Mouse (Mus musculus) kidney, embryonic 16.5 days (tissue): ENCODE data around the gene Csrp1. TPM values are rescaled to one million over a fixed set of nuclear protein-coding genes. Genes with fewer than 3 reads are reported as not detected.

Experiments
- ATAC-seq: fragments of 200-750 bp; cut with Nextera tagmentation; 2 replicates; pipeline ENCODE4 v1.8.0; 2017; ENCODE audit warnings: moderate TSS enrichment; ENCODE audit not compliant: low FRiP score, low TSS enrichment
- H3K27ac ChIP-seq: fragments of 300-500 bp; sonication (generic); 2 replicates; pipeline ENCODE4 v1.5.1; 2014; ENCODE audit warnings: low read length
- H3K27me3 ChIP-seq: fragments of 300-500 bp; sonication (generic); 2 replicates; pipeline ENCODE4 v1.6.1; 2014; ENCODE audit warnings: low read length, control low read depth, mixed read lengths; ENCODE audit not compliant: insufficient read depth
- H3K36me3 ChIP-seq: fragments of 300-500 bp; sonication (generic); 2 replicates; pipeline ENCODE4 v1.6.1; 2014; ENCODE audit warnings: low read length, control low read depth, mixed read lengths; ENCODE audit not compliant: insufficient read depth
- H3K4me1 ChIP-seq: fragments of 300-500 bp; sonication (generic); 2 replicates; pipeline ENCODE4 v1.6.1; 2014; ENCODE audit warnings: low read length, control low read depth, mixed read lengths; ENCODE audit not compliant: insufficient read depth
- H3K4me2 ChIP-seq: fragments of 300-500 bp; sonication (generic); replicated peaks from 2 replicates; pipeline ENCODE4 v1.6.1; 2014; ENCODE audit warnings: low read depth, low read length
- H3K4me3 ChIP-seq: fragments of 300-500 bp; sonication (generic); 2 replicates; pipeline ENCODE4 v1.5.1; 2014; ENCODE audit warnings: mild to moderate bottlenecking, low read length
- H3K9ac ChIP-seq: fragments of 300-500 bp; sonication (generic); replicated peaks from 2 replicates; pipeline ENCODE4 v1.6.1; 2014; ENCODE audit warnings: low read length
- H3K9me3 ChIP-seq: fragments of 300-500 bp; sonication (generic); 2 replicates; pipeline ENCODE4 v1.6.1; 2016; ENCODE audit warnings: low read length, control low read depth
- WGBS: fragments of 180-500 bp; shearing (Covaris S2); extraction: QIAGEN DNeasy Blood & Tissue Kit; methylation state at CpG from one replicate; pipeline ENCODE4 v1.1.7; 2014; 5-methylcytosine and 5-hydroxymethylcytosine counted together
- polyA plus RNA-seq: library from polyadenylated mRNA; unstranded; fragments of >200 nt; fragmentation: Nextera tagmentation; extraction: Ambion mirVana; gene quantifications from 2 replicates; pipeline ENCODE4 v1.2.1, GENCODE M21; 2015

The Csrp1 gene
- polyA plus RNA-seq, 1 experiment from 2014 or later: 157 TPM

GRCm38 (mm10) chr1:135763503-135764205, 43.8 kb downstream of the Csrp1 start:
- ATAC-seq: peak; percentile 22
- Histone ChIP-seq H3K36me3 (peaks cover 6% of the 10 kb centered on the region; the same call in 1 of the 2 replicates), H3K9ac (no peak overlapping the region), H3K4me2 (no peak overlapping the region), H3K27me3 (no peaks in the 10 kb centered on the region), H3K4me3 (no peak overlapping the region), H3K4me1 (peaks cover 51% of the 10 kb centered on the region), H3K9me3 (no peaks in the 10 kb centered on the region), H3K27ac (peak overlapping the region; percentile 10)
- 47% methylated on average over 9 of the region's 9 CpGs for WGBS

- peak overlapping the region; percentile 10 for H3K27ac ChIP-seq
- peaks cover 57% of the 10 kb centered on the region for H3K4me1 ChIP-seq
- 26% methylated on average over 2 of the region's 2 CpGs for whole genome bisulfite sequencing
Observed at GRCm38 (mm10) chr1:135764206-135764528, 44.3 kb downstream of the Csrp1 start.

GRCm38 (mm10) chr1:135765645-135766591, 46.1 kb downstream of the Csrp1 start, which contains the start of gene Phlda3:
TSS of gene Phlda3 (plus strand) at chr1:135766119.
- no peaks in the 10 kb centered on the region for H3K9me3 ChIP-seq
- peak within 1 kb of the TSS; percentile 85 for H3K27ac ChIP-seq
- peaks cover 68% of the 10 kb centered on the region for H3K4me1 ChIP-seq
- peak within 1 kb of the TSS; percentile 96 for H3K9ac ChIP-seq
- H3K4me2 ChIP-seq: peak within 1 kb of the TSS; percentile 84
- ATAC-seq: peak; percentile 84
- H3K27me3 ChIP-seq: no peaks in the 10 kb centered on the region
- peak within 1 kb of the TSS; percentile 74 for H3K4me3 ChIP-seq
- H3K36me3 ChIP-seq: peaks cover 15% of the 10 kb centered on the region; the same call in 1 of the 2 replicates
- under 1% methylated on average over 88 of the region's 90 CpGs for WGBS

More at GRCm38 (mm10) chr1:135764206-135764528, 44.3 kb downstream of the Csrp1 start:
- Histone ChIP-seq H3K9ac (no peak overlapping the region), H3K4me2 (no peak overlapping the region), H3K4me3 (no peak overlapping the region), H3K9me3 (no peaks in the 10 kb centered on the region), H3K36me3 (peaks cover 11% of the 10 kb centered on the region; the same call in 1 of the 2 replicates), H3K27me3 (no peaks in the 10 kb centered on the region)
- no peak for ATAC-seq

- Histone ChIP-seq H3K27ac (peak overlapping the region; percentile 85), H3K4me2 (peak overlapping the region; percentile 84), H3K9me3 (no peaks in the 10 kb centered on the region), H3K36me3 (peaks cover 15% of the 10 kb centered on the region; the same call in 1 of the 2 replicates), H3K27me3 (no peaks in the 10 kb centered on the region), H3K9ac (peak overlapping the region; percentile 96), H3K4me1 (peaks cover 76% of the 10 kb centered on the region), H3K4me3 (peak overlapping the region; percentile 74)
- 10% methylated on average over 30 of the region's 30 CpGs for WGBS
- peak; percentile 4; the same call in 1 of the 2 replicates for ATAC-seq
Observed at GRCm38 (mm10) chr1:135766592-135767306, 46.9 kb downstream of the Csrp1 start.

- H3K27me3 ChIP-seq: no peaks in the 10 kb centered on the region
- H3K9ac ChIP-seq: peak overlapping the region; percentile 96
- no peak for ATAC-seq
- peaks cover 15% of the 10 kb centered on the region; the same call in 1 of the 2 replicates for H3K36me3 ChIP-seq
- H3K27ac ChIP-seq: peak overlapping the region; percentile 85
- peak overlapping the region; percentile 84 for H3K4me2 ChIP-seq
- H3K4me3 ChIP-seq: peak overlapping the region; percentile 74
- no peaks in the 10 kb centered on the region for H3K9me3 ChIP-seq
- H3K4me1 ChIP-seq: peaks cover 80% of the 10 kb centered on the region
- WGBS: 40% methylated on average over 4 of the region's 4 CpGs
Observed at GRCm38 (mm10) chr1:135767324-135767890, 47.5 kb downstream of the Csrp1 start.

- Histone ChIP-seq H3K27ac (no peak overlapping the region), H3K36me3 (peaks cover 15% of the 10 kb centered on the region; the same call in 1 of the 2 replicates), H3K4me1 (peaks cover 79% of the 10 kb centered on the region), H3K9me3 (no peaks in the 10 kb centered on the region), H3K27me3 (no peaks in the 10 kb centered on the region), H3K4me2 (peak overlapping the region; percentile 84), H3K9ac (no peak overlapping the region), H3K4me3 (peak overlapping the region; percentile 74)
- ATAC-seq: no peak
- 92% methylated on average over 2 of the region's 2 CpGs for WGBS
Observed at GRCm38 (mm10) chr1:135768400-135768799, 48.5 kb downstream of the Csrp1 start.

GRCm38 (mm10) chr1:135770237-135770636, 50.4 kb downstream of the Csrp1 start:
- H3K4me3 ChIP-seq: no peak overlapping the region
- peaks cover 63% of the 10 kb centered on the region for H3K4me1 ChIP-seq
- H3K9me3 ChIP-seq: no peaks in the 10 kb centered on the region
- WGBS: 52% methylated on average over 7 of the region's 7 CpGs
- no peaks in the 10 kb centered on the region for H3K27me3 ChIP-seq
- peaks cover 15% of the 10 kb centered on the region; the same call in 1 of the 2 replicates for H3K36me3 ChIP-seq
- peak overlapping the region; percentile 52 for H3K27ac ChIP-seq
- H3K4me2 ChIP-seq: no peak overlapping the region
- no peak for ATAC-seq
- no peak overlapping the region for H3K9ac ChIP-seq

GRCm38 (mm10) chr1:135770896-135771572, 51.2 kb downstream of the Csrp1 start:
- Histone ChIP-seq H3K9me3 (no peaks in the 10 kb centered on the region), H3K36me3 (peaks cover 15% of the 10 kb centered on the region; the same call in 1 of the 2 replicates), H3K4me3 (no peak overlapping the region), H3K27me3 (no peaks in the 10 kb centered on the region), H3K9ac (peak overlapping the region; percentile 1; the same call in 1 of the 2 replicates), H3K4me2 (no peak overlapping the region), H3K4me1 (peaks cover 60% of the 10 kb centered on the region), H3K27ac (peak overlapping the region; percentile 52)
- WGBS: 42% methylated on average over 12 of the region's 12 CpGs
- ATAC-seq: peak; percentile 21; the same call in 1 of the 2 replicates
